Mouse (Mus musculus) limb, embryonic 14.5 days (tissue): ENCODE measurements around the gene Tmod2. TPM values are rescaled to one million over a fixed set of nuclear protein-coding genes. Genes with fewer than 3 reads are reported as not detected.

Experiments
- ATAC-seq: fragments of 200-750 bp; cut with Nextera tagmentation; 2 replicates; pipeline ENCODE4 v1.8.0; 2017; ENCODE audit warnings: low read depth, moderate number of reproducible peaks, moderate TSS enrichment; ENCODE audit not compliant: low FRiP score
- DNase-seq: peaks from one replicate; pipeline ENCODE4 v3.0.0-alpha.2; 2015; ENCODE audit warnings: low spot score
- H3K27ac ChIP-seq: fragments of 300-500 bp; sonication (generic); replicated peaks from 2 replicates; pipeline ENCODE4 v1.5.1; 2014; ENCODE audit warnings: low read depth, mild to moderate bottlenecking, low read length, moderate library complexity, mixed read lengths
- H3K27me3 ChIP-seq: fragments of 300-500 bp; sonication (generic); 2 replicates; pipeline ENCODE4 v1.6.1; 2014; ENCODE audit warnings: low read length, mixed read lengths; ENCODE audit not compliant: control insufficient read depth, insufficient read depth
- H3K36me3 ChIP-seq: fragments of 300-500 bp; sonication (generic); 2 replicates; pipeline ENCODE4 v1.6.1; 2014; ENCODE audit warnings: mild to moderate bottlenecking, low read length, moderate library complexity, mixed read lengths; ENCODE audit not compliant: control insufficient read depth, insufficient read depth
- H3K4me1 ChIP-seq: fragments of 300-500 bp; sonication (generic); 2 replicates; pipeline ENCODE4 v1.6.1; 2014; ENCODE audit warnings: antibody characterized with exemption, low read length, mixed read lengths; ENCODE audit not compliant: control insufficient read depth, insufficient read depth
- H3K4me2 ChIP-seq: fragments of 300-500 bp; sonication (generic); replicated peaks from 2 replicates; pipeline ENCODE4 v1.6.1; 2014; ENCODE audit warnings: low read depth, mild to moderate bottlenecking, low read length, moderate library complexity; ENCODE audit not compliant: severe bottlenecking
- H3K4me3 ChIP-seq: fragments of 300-500 bp; sonication (generic); replicated peaks from 2 replicates; pipeline ENCODE4 v1.5.1; 2014; ENCODE audit warnings: low read length
- H3K9ac ChIP-seq: fragments of 300-500 bp; sonication (generic); 2 replicates; pipeline ENCODE4 v1.6.1; 2014; ENCODE audit warnings: mild to moderate bottlenecking, low read depth, low read length, moderate library complexity; ENCODE audit not compliant: severe bottlenecking
- H3K9me3 ChIP-seq: fragments of 300-500 bp; sonication (generic); 2 replicates; pipeline ENCODE4 v1.6.1; 2016; ENCODE audit warnings: low read length; ENCODE audit not compliant: control insufficient read depth
- POLR2A ChIP-seq: fragments of 200-500 bp; IDR thresholded peaks from 2 replicates; pipeline ENCODE4 v1.8.0; 2012; ENCODE audit warnings: inconsistent platforms, mild to moderate bottlenecking, moderate library complexity, borderline replicate concordance; ENCODE audit not compliant: insufficient read depth, insufficient read length; ENCODE audit errors: extremely low read depth
- WGBS: fragments of 180-500 bp; shearing (Covaris S2); extraction: QIAGEN DNeasy Blood & Tissue Kit; methylation state at CpG from one replicate; pipeline ENCODE4 v1.1.7; 2014; 5-methylcytosine and 5-hydroxymethylcytosine counted together
- polyA plus RNA-seq, 2 experiments: library from polyadenylated mRNA; depleted of rRNA in 1 of 2; stranded (reverse) in 1 of 2; unstranded in 1 of 2; fragments of >200 nt; fragmentation: Nextera tagmentation in 1 of 2; extraction: Ambion mirVana in 1 of 2; gene quantifications; 2 replicates each; pipeline versions ENCODE4 v1.2.1 to v1.2.3; 2012 to 2014

Gene Tmod2
- polyA plus RNA-seq, 2 experiments, result 5.7 to 18.8 TPM

DNA sequence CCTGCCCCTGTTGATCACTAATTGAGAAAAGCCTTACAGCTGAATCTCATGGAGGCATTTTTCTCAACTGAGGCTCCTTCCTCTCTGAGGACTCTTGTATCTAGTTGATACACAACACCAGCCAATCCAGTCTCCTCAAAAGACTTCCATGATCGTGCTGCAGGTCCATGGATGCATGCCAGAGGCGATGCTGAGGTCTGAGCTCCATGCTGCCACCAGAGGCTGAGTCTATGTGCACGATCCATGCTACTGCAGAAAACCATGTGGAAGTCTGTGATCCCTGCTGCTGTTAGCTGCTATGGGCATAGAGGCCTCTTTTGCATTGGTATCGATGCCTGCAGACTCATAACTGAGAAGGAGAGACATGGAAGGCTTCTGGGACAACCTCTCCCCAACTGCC lies 23.1 kb upstream of the Tmod2 start:
- ATAC-seq, result no peak
- no peak for DNase-seq
- Histone ChIP-seq H3K4me1 (peaks cover 8% of the 10 kb centered on the region; the same call in 1 of the 2 replicates), H3K9me3 (no peaks in the 10 kb centered on the region), H3K27ac (no peak overlapping the region), H3K27me3 (no peaks in the 10 kb centered on the region), H3K4me3 (no peak overlapping the region), H3K4me2 (no peak overlapping the region), H3K9ac (no peak overlapping the region), H3K36me3 (peaks cover 8% of the 10 kb centered on the region)
- TF ChIP-seq POLR2A, result no peak
- WGBS, result 92% methylated on average over 4 of the region's 4 CpGs

GRCm38 (mm10) chr9:75633603-75634002 lies 22.5 kb upstream of the Tmod2 start:
- 71% methylated on average over 8 of the region's 8 CpGs for WGBS
- H3K4me1 ChIP-seq, result peaks cover 8% of the 10 kb centered on the region; the same call in 1 of the 2 replicates
- no peak overlapping the region for H3K27ac ChIP-seq
- no peaks in the 10 kb centered on the region for H3K27me3 ChIP-seq
- no peaks in the 10 kb centered on the region for H3K9me3 ChIP-seq
- H3K9ac ChIP-seq, result no peak overlapping the region
- no peak overlapping the region for H3K4me2 ChIP-seq
- no peak for DNase-seq
- no peak for TF ChIP-seq POLR2A
- no peak for ATAC-seq
- H3K4me3 ChIP-seq, result no peak overlapping the region
- H3K36me3 ChIP-seq, result peaks cover 8% of the 10 kb centered on the region

GRCm38 (mm10) chr9:75632902-75633301 lies 21.8 kb upstream of the Tmod2 start:
- no peak overlapping the region for H3K4me3 ChIP-seq
- 53% methylated on average over 1 of the region's 1 CpGs for WGBS
- no peak overlapping the region for H3K4me2 ChIP-seq
- peaks cover 8% of the 10 kb centered on the region; the same call in 1 of the 2 replicates for H3K4me1 ChIP-seq
- no peaks in the 10 kb centered on the region for H3K9me3 ChIP-seq
- no peak for ATAC-seq
- H3K27ac ChIP-seq, result no peak overlapping the region
- no peak for TF ChIP-seq POLR2A
- no peak overlapping the region for H3K9ac ChIP-seq
- H3K36me3 ChIP-seq, result peaks cover 6% of the 10 kb centered on the region
- peak; percentile 16 for DNase-seq
- no peaks in the 10 kb centered on the region for H3K27me3 ChIP-seq

DNA sequence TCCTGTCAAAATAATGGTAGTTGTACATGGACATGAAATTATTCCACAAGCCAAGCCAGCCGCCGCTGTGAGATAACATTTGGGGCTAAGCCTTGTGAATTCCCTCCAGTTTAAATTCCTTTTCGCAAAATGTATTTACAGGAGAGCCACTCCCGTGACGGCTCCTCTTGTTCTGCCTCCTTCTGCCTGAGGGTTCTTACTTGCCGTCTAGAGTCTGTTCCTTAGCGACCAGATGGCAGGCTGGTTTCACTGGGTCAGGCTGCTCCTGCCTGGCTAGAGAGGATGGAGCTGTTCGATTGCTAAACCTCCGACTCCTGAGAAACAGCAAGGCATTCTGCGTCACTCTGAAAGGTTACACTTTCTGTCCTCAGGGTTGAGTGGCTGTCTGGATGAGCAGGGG lies 21.0 kb upstream of the Tmod2 start:
- Histone ChIP-seq H3K27me3 (no peaks in the 10 kb centered on the region), H3K4me3 (no peak overlapping the region), H3K27ac (no peak overlapping the region), H3K9ac (0 out of 2 replicates have a peak overlapping the region, but pooled peaks have one; percentile 25), H3K36me3 (peaks cover 2% of the 10 kb centered on the region; the same call in 1 of the 2 replicates), H3K9me3 (no peaks in the 10 kb centered on the region), H3K4me1 (peaks cover 8% of the 10 kb centered on the region; the same call in 1 of the 2 replicates), H3K4me2 (no peak overlapping the region)
- DNase-seq (no peak), ATAC-seq (peak; percentile 41; the same call in 1 of the 2 replicates)
- no peak for TF ChIP-seq POLR2A
- 38% methylated on average over 10 of the region's 10 CpGs for WGBS

GRCm38 (mm10) chr9:75630823-75631454 lies 19.8 kb upstream of the Tmod2 start:
- ATAC-seq, result no peak
- H3K9me3 ChIP-seq, result no peaks in the 10 kb centered on the region

More at GRCm38 (mm10) chr9:75630823-75631454, 19.8 kb upstream of the Tmod2 start:
- Histone ChIP-seq H3K27ac (no peak overlapping the region), H3K4me3 (no peak overlapping the region), H3K9ac (no peak overlapping the region), H3K36me3 (no peaks in the 10 kb centered on the region), H3K4me2 (no peak overlapping the region), H3K4me1 (peaks cover 12% of the 10 kb centered on the region; the same call in 1 of the 2 replicates), H3K27me3 (no peaks in the 10 kb centered on the region)
- TF ChIP-seq POLR2A, result no peak
- no peak for DNase-seq
- WGBS, result 85% methylated on average over 8 of the region's 8 CpGs
